Mouse (Mus musculus) olfactory bulb, adult 2 months (tissue): ENCODE measurements around the gene Inpp5b. TPM values are rescaled to one million over a fixed set of nuclear protein-coding genes. Genes with fewer than 3 reads are reported as not detected.

Experiments used
- H3K27ac ChIP-seq: fragments of 200-500 bp; 2 replicates; pipeline ENCODE4 v1.5.1; 2012; ENCODE audit warnings: low read depth, low read length; ENCODE audit not compliant: insufficient read depth
- H3K4me1 ChIP-seq: fragments of 200-500 bp; 2 replicates; pipeline ENCODE4 v1.6.1; 2012; ENCODE audit warnings: low read length; ENCODE audit not compliant: control insufficient read depth, insufficient read depth
- H3K4me3 ChIP-seq: fragments of 200-500 bp; 2 replicates; pipeline ENCODE4 v1.5.1; 2012; ENCODE audit warnings: mild to moderate bottlenecking, low read depth, low read length, moderate library complexity; ENCODE audit not compliant: insufficient read depth
- CTCF ChIP-seq: fragments of 200-500 bp; IDR thresholded peaks from 2 replicates; pipeline ENCODE4 v1.5.1; 2012; ENCODE audit warnings: low read depth, mild to moderate bottlenecking, low read length, moderate library complexity; ENCODE audit not compliant: insufficient read depth
- POLR2A ChIP-seq: fragments of 200-500 bp; IDR thresholded peaks from 2 replicates; pipeline ENCODE4 v1.6.1; 2012; ENCODE audit warnings: mild to moderate bottlenecking, low read depth, low read length, moderate library complexity; ENCODE audit not compliant: insufficient read depth
- WGBS: fragments of 180-500 bp; shearing (Covaris S2); methylation state at CpG from one replicate; pipeline ENCODE4 v1.1.7; 2018; 5-methylcytosine and 5-hydroxymethylcytosine counted together
- polyA plus RNA-seq: library from polyadenylated mRNA; stranded (reverse); fragments of >200 nt; gene quantifications from 2 replicates; pipeline ENCODE4 v1.2.4, GENCODE M21; 2012; ENCODE audit warnings: low replicate concordance; ENCODE audit not compliant: missing spikeins, insufficient read depth, insufficient read length

Gene Inpp5b
- polyA plus RNA-seq, 1 experiment = not detected

- WGBS = 61% methylated on average over 11 of the region's 11 CpGs
- 0 out of 2 replicates have a peak, but pooled peaks cover 6% of the 10 kb centered on the region for H3K4me1 ChIP-seq
- H3K4me3 ChIP-seq = no peak overlapping the region
- H3K27ac ChIP-seq = no peak overlapping the region
- TF ChIP-seq CTCF (peak; percentile 49; the same call in 1 of the 2 replicates), POLR2A (no peak)
Measured at GRCm38 (mm10) chr4:124843493-124843892, 101.8 kb downstream of the Inpp5b start.

GRCm38 (mm10) chr4:124847573-124847972, 105.9 kb downstream of the Inpp5b start:
- Histone ChIP-seq H3K4me3 (no peak overlapping the region), H3K27ac (no peak overlapping the region), H3K4me1 (peaks cover 21% of the 10 kb centered on the region)
- TF ChIP-seq CTCF (peak; percentile 89), POLR2A (no peak)
- 4% methylated on average over 8 of the region's 8 CpGs for WGBS

- H3K27ac ChIP-seq = peak overlapping the region; percentile 76
- TF ChIP-seq CTCF = no peak
- no peak for TF ChIP-seq POLR2A
- under 1% methylated on average over 24 of the region's 24 CpGs for WGBS
Measured at GRCm38 (mm10) chr4:124849631-124850260, 108.1 kb downstream of the Inpp5b start.

GRCm38 (mm10) chr4:124850261-124850913, 108.7 kb downstream of the Inpp5b start, which contains the start of gene Yrdc:
Gene Yrdc (plus strand): TSS chr4:124850679.
- Histone ChIP-seq H3K27ac (peak within 1 kb of the TSS; percentile 76), H3K4me1 (peaks cover 19% of the 10 kb centered on the region), H3K4me3 (peak within 1 kb of the TSS; percentile 66)
- under 1% methylated on average over 89 of the region's 90 CpGs for WGBS
- TF ChIP-seq POLR2A = peak; percentile 68
- TF ChIP-seq CTCF = no peak

More at GRCm38 (mm10) chr4:124849631-124850260, 108.1 kb downstream of the Inpp5b start:
- Histone ChIP-seq H3K4me3 (peak overlapping the region; percentile 66), H3K4me1 (peaks cover 19% of the 10 kb centered on the region)

Other genes with a start within 250 kb of the Inpp5b start
- not detected in 2 replicates for gene 3100002H09Rik, start 131.0 kb upstream of the Inpp5b start, polyA plus RNA-seq
- gene Pou3f1, start 85.0 kb upstream of the Inpp5b start, polyA plus RNA-seq = not detected in 2 replicates
- not detected in 2 replicates for gene Utp11, start 48.2 kb upstream of the Inpp5b start, polyA plus RNA-seq
- not detected in 2 replicates for gene Fhl3, start 41.1 kb upstream of the Inpp5b start, polyA plus RNA-seq
- not detected in 2 replicates for gene Sf3a3, start 27.1 kb upstream of the Inpp5b start, polyA plus RNA-seq
- not detected in 2 replicates for gene Mtf1, start 60.3 kb downstream of the Inpp5b start, polyA plus RNA-seq
- gene Yrdc, start 108.8 kb downstream of the Inpp5b start, polyA plus RNA-seq = not detected in 2 replicates
- gene 1110065P20Rik, start 109.3 kb downstream of the Inpp5b start, polyA plus RNA-seq = not detected in 2 replicates
- gene Maneal, start 120.3 kb downstream of the Inpp5b start, polyA plus RNA-seq = not detected in 2 replicates
- not detected in 2 replicates for gene Epha10, start 139.0 kb downstream of the Inpp5b start, polyA plus RNA-seq
- gene 9930104L06Rik, start 195.2 kb downstream of the Inpp5b start, polyA plus RNA-seq = not detected in 2 replicates
- gene Cdca8, start 197.5 kb downstream of the Inpp5b start, polyA plus RNA-seq = not detected in 2 replicates
- gene Rspo1, start 244.6 kb downstream of the Inpp5b start, polyA plus RNA-seq = not detected in 2 replicates